Mouse (Mus musculus) megakaryocyte, embryonic 14.5 days (primary cell): ENCODE measurements around the gene Col24a1.

Experiments
- FLI1 ChIP-seq: IDR thresholded peaks from 2 replicates; pipeline ENCODE4 v1.6.1; 2012; ENCODE audit warnings: low read length, inconsistent platforms, mixed read lengths
- GATA1 ChIP-seq: IDR thresholded peaks from 3 replicates; pipeline ENCODE4 v1.6.1; 2012; ENCODE audit warnings: mixed read lengths, low read length, inconsistent platforms, borderline replicate concordance

GRCm38 (mm10) chr3:145325402-145325801 is 33.1 kb downstream of the Col24a1 start:
- no peak for TF ChIP-seq FLI1
- TF ChIP-seq GATA1 = no peak
